Mouse (Mus musculus) cortical plate, adult 2 months (tissue): ENCODE data around the gene Thbs4.

Experiments used
- CTCF ChIP-seq: fragments of 200-500 bp; IDR thresholded peaks from 2 replicates; pipeline ENCODE4 v1.5.1; 2011; ENCODE audit warnings: mild to moderate bottlenecking, control low read depth, low read length; ENCODE audit not compliant: insufficient read depth; ENCODE audit errors: extremely low read depth
- POLR2A ChIP-seq: fragments of 200-500 bp; IDR thresholded peaks from 2 replicates; pipeline ENCODE4 v1.6.1; 2011; ENCODE audit warnings: mild to moderate bottlenecking, low read length, control low read depth; ENCODE audit not compliant: insufficient read depth; ENCODE audit errors: extremely low read depth

DNA sequence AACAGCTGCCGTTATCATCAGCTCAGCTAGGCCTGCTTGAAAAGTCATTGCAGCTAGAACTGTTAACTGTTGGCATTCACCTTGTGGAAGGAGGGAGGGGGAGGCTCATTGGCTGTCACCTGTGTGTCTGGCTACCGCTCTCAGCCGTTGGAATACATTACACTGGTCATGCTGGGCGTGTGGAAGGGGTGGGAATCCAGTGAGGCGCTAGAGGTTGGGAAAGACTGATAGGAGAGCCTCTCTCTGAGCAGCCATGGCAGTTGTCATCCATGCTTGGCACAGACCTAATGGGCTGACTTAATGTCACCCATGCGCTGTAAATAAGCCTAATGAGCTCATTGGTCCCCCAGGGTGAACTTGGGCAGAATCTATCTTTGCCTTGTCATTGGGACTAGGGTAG, 62.8 kb downstream of the Thbs4 start:
- TF ChIP-seq CTCF, result no peak
- no peak for TF ChIP-seq POLR2A
